Mouse (Mus musculus) embryonic stem cell, embryonic (primary cell): ENCODE measurements around the gene Plcd4.
"Not testable (repeated sequence)": the region's sequence is repeated elsewhere in the genome, so short reads cannot be mapped to it uniquely, and the experiment has no call there.

Experiments
- CTCF ChIA-PET, 4 experiments: fragments of 300-600 bp in 2 of 4; fragments of 350-600 bp in 2 of 4; sonication (Branson Sonifier 250); formaldehyde crosslinking; loops; one replicate each; lab custom pipeline; 2022; ENCODE audit warnings: inconsistent platforms in 2 of 4; lab: Charles Lee
- POLR2A ChIA-PET, 4 experiments: fragments of 300-600 bp in 2 of 4; fragments of 350-600 bp in 2 of 4; sonication (Branson Sonifier 250); formaldehyde crosslinking; loops; one replicate each; lab custom pipeline; 2022; ENCODE audit warnings: antibody characterized with exemption in 4 of 4, inconsistent platforms in 1 of 4; lab: Charles Lee

Gene Plcd4

GRCm38 (mm10) chr1:74542451-74542961 lies at the start of gene Plcd4:
TSS of gene Plcd4 (plus strand) at chr1:74542888.
- ChIA-PET POLR2A (interaction anchor here in 2 of 4 experiments (1.2 to 1.6 kb wide), 2 partner anchors 19 to 85 kb away, joined by 4 to 5 read pairs; no protein-coding TSS in a partner anchor), CTCF (no interaction called here)

GRCm38 (mm10) chr1:74501106-74501505 lies 41.6 kb upstream of the Plcd4 start:
- POLR2A ChIA-PET = interaction anchor here in 2 of 4 experiments (0.7 kb wide), 2 partner anchors 40 to 83 kb away, joined by 3 read pairs; no protein-coding TSS in a partner anchor
- CTCF ChIA-PET = no interaction called here

- CTCF ChIA-PET = no interaction called here
- POLR2A ChIA-PET = interaction anchor here in 2 of 4 experiments (0.7 to 3.9 kb wide), 15 partner anchors 8 to 311 kb away, joined by 3 to 36 read pairs (median 6); partner anchors contain the start of genes Bcs1l (in 1 of the 2), Cyp27a1 (in 1 of the 2), Rnf25 (in 1 of the 2) and Stk36 (in 1 of the 2)
These were observed 37.3 kb upstream of the Plcd4 start for GRCm38 (mm10) chr1:74505393-74505720.

GRCm38 (mm10) chr1:74505721-74506464 lies 36.8 kb upstream of the Plcd4 start, which contains the start of gene Cnot9:
TSS of gene Cnot9 (plus strand) at chr1:74506058.
- ChIA-PET CTCF (interaction anchor here in 1 of 4 experiments (0.5 kb wide), 1 partner anchor 97 kb away, joined by 3 read pairs; no protein-coding TSS in a partner anchor), POLR2A (interaction anchor here in 3 of 4 experiments (0.6 to 3.9 kb wide), 52 partner anchors 8 to 973 kb away, joined by 3 to 36 read pairs (median 4); partner anchors contain the start of genes Rnf25 (in 2 of the 3), Stk36 (in 2 of the 3), Bcs1l (in 1 of the 3) and Chpf (in 1 of the 3))

- CTCF ChIA-PET = interaction anchor here in 1 of 4 experiments (0.5 kb wide), 1 partner anchor 96 kb away, joined by 3 read pairs; no protein-coding TSS in a partner anchor
These were observed 36.2 kb upstream of the Plcd4 start for GRCm38 (mm10) chr1:74506471-74506881.

GRCm38 (mm10) chr1:74507780-74508179 lies 34.9 kb upstream of the Plcd4 start:
- POLR2A ChIA-PET = interaction anchor here in 2 of 4 experiments (0.6 to 3.3 kb wide), 15 partner anchors 9 to 239 kb away, joined by 3 to 11 read pairs (median 5); partner anchors contain the start of genes Aamp (in 1 of the 2), Bcs1l (in 1 of the 2), Pnkd (in 1 of the 2) and Rnf25 (in 1 of the 2)
- CTCF ChIA-PET = no interaction called here

More at GRCm38 (mm10) chr1:74506471-74506881, 36.2 kb upstream of the Plcd4 start:
- POLR2A ChIA-PET = interaction anchor here in 3 of 4 experiments (0.6 to 3.9 kb wide), 56 partner anchors 8 to 973 kb away, joined by 3 to 36 read pairs (median 4); partner anchors contain the start of genes Aamp (in 2 of the 3), Bcs1l (in 2 of the 3), Pnkd (in 2 of the 3) and Rnf25 (in 2 of the 3)

- CTCF ChIA-PET = interaction anchor here in 3 of 4 experiments (0.6 kb wide), 4 partner anchors 77 to 966 kb away, joined by 3 to 11 read pairs (median 3); partner anchors contain the start of genes Bcs1l (in 1 of the 3) and Zfp142 (in 1 of the 3)
These were observed 31.4 kb upstream of the Plcd4 start for GRCm38 (mm10) chr1:74511306-74511705.

GRCm38 (mm10) chr1:74512999-74513398 lies 29.7 kb upstream of the Plcd4 start:
- CTCF ChIA-PET = not testable (repeated sequence)
- POLR2A ChIA-PET = interaction anchor here in 2 of 4 experiments (0.8 to 3.0 kb wide), 6 partner anchors 8 to 21 kb away, joined by 3 to 10 read pairs (median 5); partner anchors contain the start of gene Cnot9 (in 1 of the 2)

More at GRCm38 (mm10) chr1:74511306-74511705, 31.4 kb upstream of the Plcd4 start:
- POLR2A ChIA-PET = interaction anchor here in 3 of 4 experiments (0.6 to 3.0 kb wide), 10 partner anchors 8 to 701 kb away, joined by 3 to 10 read pairs (median 3); no protein-coding TSS in a partner anchor

- ChIA-PET POLR2A (interaction anchor here in 3 of 4 experiments (0.5 to 2.0 kb wide), 8 partner anchors 9 to 49 kb away, joined by 3 to 11 read pairs (median 4); partner anchors contain the start of gene Cnot9 (in 1 of the 3)), CTCF (no interaction called here)
These were observed 22.8 kb upstream of the Plcd4 start for GRCm38 (mm10) chr1:74519875-74520274.

- POLR2A ChIA-PET = interaction anchor here in 2 of 4 experiments (1.0 to 2.0 kb wide), 6 partner anchors 9 to 30 kb away, joined by 3 to 10 read pairs (median 4); partner anchors contain the start of gene Cnot9 (in 2 of the 2)
These were observed 17.9 kb upstream of the Plcd4 start for GRCm38 (mm10) chr1:74524746-74525145.

GRCm38 (mm10) chr1:74528589-74528988 lies 14.1 kb upstream of the Plcd4 start:
- POLR2A ChIA-PET = interaction anchor here in 2 of 4 experiments (1.1 to 2.1 kb wide), 5 partner anchors 12 to 33 kb away, joined by 3 to 6 read pairs (median 3); partner anchors contain the start of gene Usp37 (in 1 of the 2)
- CTCF ChIA-PET = no interaction called here

More at GRCm38 (mm10) chr1:74524746-74525145, 17.9 kb upstream of the Plcd4 start:
- CTCF ChIA-PET = no interaction called here

- ChIA-PET POLR2A (interaction anchor here in 2 of 4 experiments (0.6 to 3.0 kb wide), 2 partner anchors 16 to 216 kb away, joined by 4 to 10 read pairs; no protein-coding TSS in a partner anchor), CTCF (no interaction called here)
These were observed 4.0 kb upstream of the Plcd4 start for GRCm38 (mm10) chr1:74538650-74539049.

GRCm38 (mm10) chr1:74544184-74544583 lies 1.5 kb downstream of the Plcd4 start, which contains the start of gene Usp37:
TSS of gene Usp37 (minus strand) at chr1:74544284.
- ChIA-PET POLR2A (interaction anchor here in 1 of 4 experiments (1.5 kb wide), 1 partner anchor 16 kb away, joined by 5 read pairs; no protein-coding TSS in a partner anchor), CTCF (interaction anchor here in 1 of 4 experiments (0.6 kb wide), 1 partner anchor 9 kb away, joined by 3 read pairs; no protein-coding TSS in a partner anchor)

- ChIA-PET CTCF (interaction anchor here in 1 of 4 experiments (0.6 kb wide), 1 partner anchor 78 kb away, joined by 3 read pairs; no protein-coding TSS in a partner anchor), POLR2A (interaction anchor here in 1 of 4 experiments (1.7 kb wide), 1 partner anchor 11 kb away, joined by 5 read pairs; no protein-coding TSS in a partner anchor)
These were observed 16.4 kb downstream of the Plcd4 start for GRCm38 (mm10) chr1:74559061-74559460.

- ChIA-PET POLR2A (interaction anchor here in 1 of 4 experiments (0.7 to 1.8 kb wide), 4 partner anchors 25 to 60 kb away, joined by 3 to 4 read pairs (median 3); partner anchors contain the start of gene Cnot9), CTCF (interaction anchor here in 1 of 4 experiments (0.7 kb wide), 1 partner anchor 229 kb away, joined by 3 read pairs; no protein-coding TSS in a partner anchor)
These were observed 23.1 kb downstream of the Plcd4 start for GRCm38 (mm10) chr1:74565834-74566233.

- ChIA-PET POLR2A (interaction anchor here in 2 of 4 experiments (1.3 to 3.0 kb wide), 6 partner anchors 11 to 65 kb away, joined by 3 to 10 read pairs (median 8); partner anchors contain the start of genes Bcs1l (in 2 of the 2) and Zfp142 (in 2 of the 2)), CTCF (interaction anchor here in 1 of 4 experiments (0.6 kb wide), 1 partner anchor 193 kb away, joined by 3 read pairs; no protein-coding TSS in a partner anchor)
These were observed 27.3 kb downstream of the Plcd4 start for GRCm38 (mm10) chr1:74569739-74570719.
